Comparison of ENCODE assay signal across 9 mouse cellular contexts in genomic region chr1:174040523-174041177, GRCm38 (mm10). TPM values are rescaled to one million over a fixed set of nuclear protein-coding genes. Genes with fewer than 3 reads are reported as not detected.
DNase-seq lines count a peak whose midpoint lies in the region; ATAC-seq and TF ChIP-seq lines count a peak whose summit lies in the region.
"Had no signal": no experiment of that assay in that cellular context is flagged by ENCODE, and none has a peak within 500 bp of the region (broad histone marks: within the 10 kb centered on the region; RNA-seq: fewer than 3 reads in every experiment).

Gene Olfr433 (plus strand): TSS chr1:174040705.

- H3K4me3 ChIP-seq in kidney, adult 2 months (ENCODE audit: insufficient read depth, low read depth, low read length), result no peak within 1 kb of the TSS
- H3K4me3 ChIP-seq in kidney, embryonic 14.5 days (ENCODE audit: low read length), result no peak within 1 kb of the TSS
- no peak within 1 kb of the TSS for H3K4me3 ChIP-seq in hindbrain, embryonic 12.5 days
- H3K4me3 ChIP-seq: heart, embryonic 15.5 days had no signal

- WGBS in kidney, adult 2 months, result 69% methylated on average over 7 of the region's 7 CpGs
- 72% methylated on average over 7 of the region's 7 CpGs for WGBS in kidney, embryonic 14.5 days
- 85% methylated on average over 7 of the region's 7 CpGs for WGBS in hindbrain, embryonic 12.5 days

- H3K36me3 ChIP-seq in kidney, adult 2 months (ENCODE audit: control insufficient read depth, insufficient read depth, low read length), result no peaks in the 10 kb centered on the region
- no peaks in the 10 kb centered on the region for H3K36me3 ChIP-seq in kidney, embryonic 14.5 days (ENCODE audit: control insufficient read depth, insufficient read depth, low read length)
- no peaks in the 10 kb centered on the region for H3K36me3 ChIP-seq in splenic B cell, adult 2 months (ENCODE audit: control insufficient read depth, insufficient read depth, low read length, poor library complexity, severe bottlenecking)
- H3K36me3 ChIP-seq in hindbrain, embryonic 12.5 days, result no peaks in the 10 kb centered on the region
- H3K36me3 ChIP-seq: heart, embryonic 15.5 days had no signal

- H3K27me3 ChIP-seq in kidney, adult 2 months (replicated peaks; ENCODE audit: control insufficient read depth, insufficient read depth, low read length), result no peaks in the 10 kb centered on the region
- no peaks in the 10 kb centered on the region for H3K27me3 ChIP-seq in kidney, embryonic 14.5 days (ENCODE audit: control insufficient read depth, insufficient read depth, low read length)
- H3K27me3 ChIP-seq in splenic B cell, adult 2 months (ENCODE audit: control insufficient read depth, insufficient read depth, low read length, poor library complexity, severe bottlenecking), result no peaks in the 10 kb centered on the region
- H3K27me3 ChIP-seq in hindbrain, embryonic 12.5 days, result no peaks in the 10 kb centered on the region
- H3K27me3 ChIP-seq: heart, embryonic 15.5 days had no signal

- H3K4me2 ChIP-seq in kidney, embryonic 14.5 days (replicated peaks; ENCODE audit: low read depth, low read length), result no peak within 1 kb of the TSS
- no peak within 1 kb of the TSS for H3K4me2 ChIP-seq in hindbrain, embryonic 12.5 days (replicated peaks)
- H3K4me2 ChIP-seq: heart, embryonic 15.5 days had no signal

- H3K9ac ChIP-seq in kidney, embryonic 14.5 days (ENCODE audit: low read depth, low read length), result no peak within 1 kb of the TSS
- H3K9ac ChIP-seq in hindbrain, embryonic 12.5 days, result no peak within 1 kb of the TSS
- H3K9ac ChIP-seq: heart, embryonic 15.5 days had no signal

- peak; percentile 55 for DNase-seq in kidney, adult 2 months
- DNase-seq in CD4-positive helper T cell, adult 2 months (ENCODE audit: low read depth, low spot score), result peak; percentile 75
- DNase-seq in fibroblast of lung, adult 2 months (ENCODE audit: low read depth), result peak; percentile 61
- peak; percentile 42 to 75 for DNase-seq in kidney, postnatal 36 days
- peak; percentile 75 for DNase-seq in splenic B cell, adult 2 months (ENCODE audit: low read depth, low spot score)
- DNase-seq in cerebellum, adult 8-10 months, result no peak

- no peak for TF ChIP-seq POLR2A in kidney, adult 2 months (IDR thresholded peaks at IDR 0.05; ENCODE audit: low read depth, low read length)

- peak within 1 kb of the TSS; percentile 31; the same call in 1 of the 2 replicates for H3K27ac ChIP-seq in kidney, adult 2 months (ENCODE audit: insufficient read depth, low read depth, low read length)
- no peak within 1 kb of the TSS for H3K27ac ChIP-seq in kidney, embryonic 14.5 days (ENCODE audit: low read depth, low read length)
- H3K27ac ChIP-seq in hindbrain, embryonic 12.5 days, result no peak within 1 kb of the TSS
- H3K27ac ChIP-seq: heart, embryonic 15.5 days had no signal

- no peaks in the 10 kb centered on the region for H3K4me1 ChIP-seq in kidney, adult 2 months (ENCODE audit: control insufficient read depth, insufficient read depth, low read length)
- no peaks in the 10 kb centered on the region for H3K4me1 ChIP-seq in kidney, embryonic 14.5 days (ENCODE audit: control insufficient read depth, insufficient read depth, low read length)
- H3K4me1 ChIP-seq in hindbrain, embryonic 12.5 days, result no peaks in the 10 kb centered on the region
- H3K4me1 ChIP-seq: heart, embryonic 15.5 days had no signal

- no peaks in the 10 kb centered on the region for H3K9me3 ChIP-seq in kidney, embryonic 14.5 days (ENCODE audit: control insufficient read depth, low read length)
- H3K9me3 ChIP-seq in hindbrain, embryonic 12.5 days (replicated peaks), result no peaks in the 10 kb centered on the region
- H3K9me3 ChIP-seq: heart, embryonic 15.5 days had no signal

- no peak for TF ChIP-seq CTCF in kidney, adult 2 months (conservative IDR thresholded peaks at IDR 0.05; ENCODE audit: insufficient read depth, insufficient read length, low read depth, low read length)

- ATAC-seq in kidney, embryonic 14.5 days (ENCODE audit: low FRiP score, low TSS enrichment), result no peak
- ATAC-seq in hindbrain, embryonic 12.5 days (ENCODE audit: low FRiP score), result no peak

RNA-seq across cellular contexts. Expression of gene Olfr433, which starts in this region (rescaled TPM):
- polyA plus RNA-seq in kidney, adult 2 months (2012; rRNA removed), result 0.03 and 0.04 TPM in 2 replicates
- 0.23 TPM in 1 of 2 replicates, not detected in the other for polyA plus RNA-seq in kidney, embryonic 14.5 days (2014; fragmentation: Nextera tagmentation; extraction: Ambion mirVana)
- not detected in 2 replicates for polyA plus RNA-seq in hindbrain, embryonic 12.5 days (2016; fragmentation: Nextera tagmentation; extraction: Ambion mirVana)
- polyA plus RNA-seq: heart, embryonic 15.5 days had no signal

Comparison
In these comparisons a context has a peak if more than half of its experiments do, and no peak if none do; other contexts are left out.
1. Peak in DNase-seq and H3K27ac ChIP-seq in kidney, adult 2 months; RNA of the gene not detected or under 1 TPM.